Mouse (Mus musculus) testis, adult 2 months (tissue): ENCODE results near the gene Nit2.

Experiments used
- CTCF ChIP-seq: fragments of 200-500 bp; IDR thresholded peaks from 2 replicates; pipeline ENCODE4 v1.5.1; 2012; ENCODE audit warnings: low read depth, mild to moderate bottlenecking, inconsistent platforms, low read length, moderate library complexity; ENCODE audit not compliant: control insufficient read depth, insufficient read depth, insufficient replicate concordance
- POLR2A ChIP-seq: fragments of 200-500 bp; IDR thresholded peaks from 2 replicates; pipeline ENCODE4 v1.6.1; 2012; ENCODE audit warnings: low read depth, mild to moderate bottlenecking, inconsistent platforms, low read length, moderate library complexity; ENCODE audit not compliant: control insufficient read depth

DNA sequence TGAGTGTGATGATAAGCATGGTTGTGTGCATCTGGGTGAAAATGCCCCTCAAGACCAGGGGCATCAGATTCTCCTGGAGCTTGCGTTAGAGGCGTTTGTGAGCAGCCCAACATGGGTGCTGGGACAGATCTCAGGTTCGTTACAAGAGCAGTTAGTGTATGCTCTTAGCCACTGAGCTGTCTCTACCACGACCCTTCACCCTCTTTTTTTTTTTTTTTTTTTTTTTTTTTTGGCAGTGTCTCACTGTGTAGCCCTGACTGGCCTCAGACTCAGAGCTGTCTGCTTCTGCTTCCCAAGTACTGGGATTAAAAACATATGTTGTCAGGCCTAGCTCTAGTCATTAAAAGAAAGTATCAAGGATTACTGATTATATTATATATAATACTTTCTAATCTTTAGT is 40.9 kb downstream of the Nit2 start:
- TF ChIP-seq POLR2A = no peak
- no peak for TF ChIP-seq CTCF
